Mouse (Mus musculus): ENCODE data around the gene Usp31.

DNA sequence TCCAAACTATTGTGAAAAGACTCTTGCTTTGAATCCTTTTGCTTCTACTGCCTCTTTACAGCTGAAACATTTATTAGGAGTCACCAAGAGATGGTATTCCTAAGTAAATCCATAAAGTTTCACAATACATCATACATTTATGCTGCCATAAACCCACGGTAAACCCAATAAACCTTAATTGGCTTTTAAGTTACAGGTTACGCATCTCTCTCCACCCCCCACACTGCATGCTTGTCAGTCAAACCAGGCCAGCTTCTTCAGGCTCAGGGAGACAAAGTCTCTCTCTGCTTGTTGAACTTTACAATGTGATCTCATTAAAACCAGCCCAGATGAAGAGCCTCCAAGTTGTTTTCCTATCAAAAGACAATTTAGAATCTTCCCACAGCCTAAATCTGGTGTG lies 15.2 kb downstream of the Usp31 start:
- TF ChIP-seq CTCF (IDR thresholded peaks at IDR 0.05; ENCODE audit: insufficient read depth, low read length) (no peak), POLR2A (IDR thresholded peaks at IDR 0.05; ENCODE audit: borderline replicate concordance, extremely low read depth, low read depth, low read length) (no peak)
